In genomic region chr10:107858684-107859083, GRCm38 (mm10) we compare ENCODE assay signal across 10 mouse cellular contexts. TPM values are rescaled to one million over a fixed set of nuclear protein-coding genes. Genes with fewer than 3 reads are reported as not detected.
A peak's percentile ranks its signal among the peaks of the same experiment; 100 is the strongest.
DNase-seq lines count a peak whose midpoint lies in the region; ATAC-seq and TF ChIP-seq lines count a peak whose summit lies in the region.
"Had no signal": no experiment of that assay in that cellular context is flagged by ENCODE, and none has a peak within 500 bp of the region (broad histone marks: within the 10 kb centered on the region; RNA-seq: fewer than 3 reads in every experiment).

No protein-coding gene starts in this region.

- H3K27ac ChIP-seq in hindbrain, embryonic 10.5 days: no peak overlapping the region
- no peak overlapping the region for H3K27ac ChIP-seq in hindbrain, embryonic 16.5 days (ENCODE audit: low read depth, low read length)
- no peak overlapping the region for H3K27ac ChIP-seq in ES-E14 (ENCODE audit: insufficient read depth, low read depth, low read length, poor library complexity, severe bottlenecking)
- H3K27ac ChIP-seq in hindbrain, embryonic 15.5 days (replicated peaks): no peak overlapping the region
- H3K27ac ChIP-seq in midbrain, embryonic 15.5 days: no peak overlapping the region
- H3K27ac ChIP-seq: embryonic facial prominence, embryonic 12.5 days; macrophage had no signal

- H3K9me3 ChIP-seq in hindbrain, embryonic 10.5 days: no peaks in the 10 kb centered on the region
- H3K9me3 ChIP-seq in hindbrain, embryonic 16.5 days (ENCODE audit: control insufficient read depth, low read length): no peaks in the 10 kb centered on the region
- no peaks in the 10 kb centered on the region for H3K9me3 ChIP-seq in ES-E14 (ENCODE audit: control insufficient read depth, insufficient read depth, low read depth, low read length)
- H3K9me3 ChIP-seq in hindbrain, embryonic 15.5 days: no peaks in the 10 kb centered on the region
- H3K9me3 ChIP-seq in midbrain, embryonic 15.5 days: no peaks in the 10 kb centered on the region
- H3K9me3 ChIP-seq: embryonic facial prominence, embryonic 12.5 days had no signal

- H3K4me3 ChIP-seq in hindbrain, embryonic 10.5 days: no peak overlapping the region
- H3K4me3 ChIP-seq in hindbrain, embryonic 16.5 days (ENCODE audit: low read length): no peak overlapping the region
- H3K4me3 ChIP-seq in ES-E14 (ENCODE audit: insufficient read depth in 1 of 2, low read depth in 1 of 2, low read length in 2 of 2, poor library complexity in 1 of 2, severe bottlenecking in 1 of 2): no peak overlapping the region
- H3K4me3 ChIP-seq in hindbrain, embryonic 15.5 days: no peak overlapping the region
- no peak overlapping the region for H3K4me3 ChIP-seq in midbrain, embryonic 15.5 days
- H3K4me3 ChIP-seq: embryonic facial prominence, embryonic 12.5 days had no signal

- no peaks in the 10 kb centered on the region for H3K4me1 ChIP-seq in hindbrain, embryonic 10.5 days (replicated peaks)
- no peaks in the 10 kb centered on the region for H3K4me1 ChIP-seq in hindbrain, embryonic 16.5 days (ENCODE audit: control insufficient read depth, insufficient read depth, low read depth, low read length)
- H3K4me1 ChIP-seq in ES-E14 (ENCODE audit: control insufficient read depth in 2 of 2, insufficient read depth in 2 of 2, low read length in 2 of 2, poor library complexity in 1 of 2): no peaks in the 10 kb centered on the region
- H3K4me1 ChIP-seq in hindbrain, embryonic 15.5 days (replicated peaks): no peaks in the 10 kb centered on the region
- H3K4me1 ChIP-seq in midbrain, embryonic 15.5 days: no peaks in the 10 kb centered on the region
- H3K4me1 ChIP-seq: embryonic facial prominence, embryonic 12.5 days had no signal

- H3K36me3 ChIP-seq in hindbrain, embryonic 10.5 days: no peaks in the 10 kb centered on the region
- H3K36me3 ChIP-seq in hindbrain, embryonic 16.5 days (ENCODE audit: control insufficient read depth, insufficient read depth, low read length): no peaks in the 10 kb centered on the region
- H3K36me3 ChIP-seq in ES-E14 (ENCODE audit: control insufficient read depth, insufficient read depth, low read length, poor library complexity, severe bottlenecking): no peaks in the 10 kb centered on the region
- no peaks in the 10 kb centered on the region for H3K36me3 ChIP-seq in hindbrain, embryonic 15.5 days
- no peaks in the 10 kb centered on the region for H3K36me3 ChIP-seq in midbrain, embryonic 15.5 days (replicated peaks)
- H3K36me3 ChIP-seq: embryonic facial prominence, embryonic 12.5 days had no signal

- H3K4me2 ChIP-seq in hindbrain, embryonic 16.5 days (ENCODE audit: low read length): no peak overlapping the region
- H3K4me2 ChIP-seq in hindbrain, embryonic 15.5 days: no peak overlapping the region
- no peak overlapping the region for H3K4me2 ChIP-seq in midbrain, embryonic 15.5 days
- H3K4me2 ChIP-seq: embryonic facial prominence, embryonic 12.5 days had no signal

- in situ Hi-C loops in ES-E14 (cut with MboI; ENCODE audit: low sequenced_read_pairs in 2 of 2, unreplicated experiment in 2 of 2): no loop called here

- H3K9ac ChIP-seq in hindbrain, embryonic 16.5 days (ENCODE audit: low read depth, low read length): no peak overlapping the region
- no peak overlapping the region for H3K9ac ChIP-seq in ES-E14 (ENCODE audit: insufficient read depth, low read depth, low read length, poor library complexity, severe bottlenecking)
- H3K9ac ChIP-seq in hindbrain, embryonic 15.5 days: no peak overlapping the region
- H3K9ac ChIP-seq in midbrain, embryonic 15.5 days: no peak overlapping the region
- H3K9ac ChIP-seq: embryonic facial prominence, embryonic 12.5 days had no signal

- ATAC-seq in hindbrain, embryonic 16.5 days: no peak
- ATAC-seq in hindbrain, embryonic 15.5 days (ENCODE audit: low FRiP score, low read depth): 0 out of 2 replicates have a peak, but pooled peaks have one; percentile 56
- ATAC-seq in midbrain, embryonic 15.5 days (replicated peaks): peak; percentile 69; the same call in 1 of the 2 replicates

- no peaks in the 10 kb centered on the region for H3K27me3 ChIP-seq in hindbrain, embryonic 10.5 days (ENCODE audit: insufficient read depth, poor library complexity, severe bottlenecking)
- H3K27me3 ChIP-seq in hindbrain, embryonic 16.5 days (replicated peaks; ENCODE audit: control insufficient read depth, insufficient read depth, low read length): no peaks in the 10 kb centered on the region
- H3K27me3 ChIP-seq in hindbrain, embryonic 15.5 days: no peaks in the 10 kb centered on the region
- H3K27me3 ChIP-seq in midbrain, embryonic 15.5 days (replicated peaks): no peaks in the 10 kb centered on the region
- H3K27me3 ChIP-seq: embryonic facial prominence, embryonic 12.5 days had no signal

- DNase-seq in hindbrain, embryonic 10.5 days (ENCODE audit: low spot score): peak; percentile 8
- DNase-seq in ES-E14 (ENCODE audit: low read depth, low spot score): peak; percentile 22
- peak; percentile 75 for DNase-seq in embryo, embryonic 10.5 days (ENCODE audit: low spot score)
- peak; percentile 13 for DNase-seq in left cerebral cortex, adult 11 months (ENCODE audit: low spot score)
- DNase-seq in gastrocnemius, adult 8-10 months (ENCODE audit: low spot score in 2 of 2): no peak

- 35% methylated on average over 7 of the region's 7 CpGs for WGBS in hindbrain, embryonic 10.5 days
- WGBS in hindbrain, embryonic 16.5 days: 28% methylated on average over 7 of the region's 7 CpGs
- WGBS in hindbrain, embryonic 15.5 days: 29% methylated on average over 7 of the region's 7 CpGs
- WGBS in midbrain, embryonic 15.5 days: 22% methylated on average over 7 of the region's 7 CpGs

TF ChIP-seq in ES-E14, 5 proteins besides CTCF, POLR2A, EP300 and RAD21:
- TF ChIP-seq ZNF384 (IDR thresholded peaks at IDR 0.05; ENCODE audit: low read depth, low read length): no peak
- TF ChIP-seq MAFK (IDR thresholded peaks at IDR 0.05; ENCODE audit: insufficient read depth, low read depth, low read length): peak; percentile 79
- no peak for TF ChIP-seq HCFC1 (IDR thresholded peaks at IDR 0.05; ENCODE audit: borderline replicate concordance, insufficient read depth, low read length)
- TF ChIP-seq ZC3H11A (IDR thresholded peaks at IDR 0.05; ENCODE audit: borderline replicate concordance, low read depth, low read length): peak; percentile 42; the same call in 1 of the 2 replicates
TF ChIP-seq in ES-E14: peak in this region for 2.

RNA-seq across cellular contexts. Expression of gene Otogl, which starts 53.2 kb away (rescaled TPM):
- 0.04 and 0.12 TPM in 2 replicates for polyA plus RNA-seq in hindbrain, embryonic 10.5 days (2016; fragmentation: Nextera tagmentation; extraction: Ambion mirVana)
- 0.04 and 0.06 TPM in 2 replicates for polyA plus RNA-seq in hindbrain, embryonic 16.5 days (2015; fragmentation: Nextera tagmentation; extraction: Ambion mirVana)
- under 0.01 TPM in 1 of 2 replicates, not detected in the other for total RNA-seq in ES-E14 (2012; rRNA removed)
- 0.04 TPM in 2 replicates for polyA plus RNA-seq in hindbrain, embryonic 15.5 days (2015; fragmentation: Nextera tagmentation; extraction: Ambion mirVana)
- polyA plus RNA-seq in midbrain, embryonic 15.5 days (2015; fragmentation: Nextera tagmentation; extraction: Ambion mirVana): 0.04 TPM in 1 of 2 replicates, not detected in the other
- under 1 TPM in 1 of 4 experiments, not detected in 3; 0.10 TPM for total RNA-seq in gastrocnemius, adult 8-10 months (2022)
- polyA plus RNA-seq: macrophage had no signal

Comparison
In these comparisons a context has a peak if more than half of its experiments do, and no peak if none do; other contexts are left out.
1. DNase-seq: peak in hindbrain, embryonic 10.5 days (single experiment), ES-E14 (single experiment), embryo, embryonic 10.5 days (single experiment) and left cerebral cortex, adult 11 months (single experiment); none in gastrocnemius, adult 8-10 months (0 of 2).